Mouse (Mus musculus): Measurements from ENCODE around the gene Ptprn2.

Gene Ptprn2

GRCm38 (mm10) chr12:116594866-116595610 lies 109.5 kb downstream of the Ptprn2 start:
- DNase-seq: no peak

- no peak for DNase-seq
Observed at GRCm38 (mm10) chr12:116595727-116596126, 110.2 kb downstream of the Ptprn2 start.

- DNase-seq: no peak
Observed at GRCm38 (mm10) chr12:116596993-116597392, 111.5 kb downstream of the Ptprn2 start.

- DNase-seq: no peak
Observed at GRCm38 (mm10) chr12:116597670-116598069, 112.2 kb downstream of the Ptprn2 start.

- no peak for DNase-seq
Observed at GRCm38 (mm10) chr12:116598123-116599005, 112.8 kb downstream of the Ptprn2 start.

GRCm38 (mm10) chr12:116599537-116599936 lies 114.0 kb downstream of the Ptprn2 start:
- DNase-seq: no peak

- no peak for DNase-seq
Observed at GRCm38 (mm10) chr12:116600054-116600453, 114.5 kb downstream of the Ptprn2 start.

GRCm38 (mm10) chr12:116601395-116601794 lies 115.9 kb downstream of the Ptprn2 start:
- DNase-seq: no peak

- DNase-seq: no peak
Observed at GRCm38 (mm10) chr12:116601921-116602320, 116.4 kb downstream of the Ptprn2 start.

- no peak for DNase-seq
Observed at GRCm38 (mm10) chr12:116608598-116608997, 123.1 kb downstream of the Ptprn2 start.

GRCm38 (mm10) chr12:116619868-116620267 lies 134.3 kb downstream of the Ptprn2 start:
- DNase-seq: peak; percentile 55

- no peak for DNase-seq
Observed at GRCm38 (mm10) chr12:116620299-116620698, 134.8 kb downstream of the Ptprn2 start.

- no peak for DNase-seq
Observed at GRCm38 (mm10) chr12:116621325-116622040, 136.0 kb downstream of the Ptprn2 start.

GRCm38 (mm10) chr12:116622665-116623387 lies 137.3 kb downstream of the Ptprn2 start:
- DNase-seq: no peak

- DNase-seq: peak; percentile 14
Observed at GRCm38 (mm10) chr12:116625391-116626281, 140.1 kb downstream of the Ptprn2 start.

- no peak for DNase-seq
Observed at GRCm38 (mm10) chr12:116628992-116629391, 143.5 kb downstream of the Ptprn2 start.

GRCm38 (mm10) chr12:116637498-116637897 lies 152.0 kb downstream of the Ptprn2 start:
- DNase-seq: no peak

- no peak for DNase-seq
Observed at GRCm38 (mm10) chr12:116640871-116641270, 155.4 kb downstream of the Ptprn2 start.

GRCm38 (mm10) chr12:116641339-116642190 lies 156.0 kb downstream of the Ptprn2 start:
- no peak for DNase-seq

- DNase-seq: no peak
Observed at GRCm38 (mm10) chr12:116642191-116642549, 156.7 kb downstream of the Ptprn2 start.

Measured in liver (tissue).